Mouse (Mus musculus): Measurements from ENCODE around the gene Mmaa.

- TF ChIP-seq MAFK (IDR thresholded peaks at IDR 0.05; ENCODE audit: insufficient read depth, low read depth, low read length) (no peak), ZC3H11A (IDR thresholded peaks at IDR 0.05; ENCODE audit: borderline replicate concordance, low read depth, low read length) (no peak), CHD2 (IDR thresholded peaks at IDR 0.05; ENCODE audit: low read depth, low read length) (no peak)
Measured at GRCm38 (mm10) chr8:79281376-79281890, 13.3 kb downstream of the Mmaa start.
